8 mouse cellular contexts compared by ENCODE assay signal in genomic region chr6:47453522-47454130, GRCm38 (mm10). TPM values are rescaled to one million over a fixed set of nuclear protein-coding genes. Genes with fewer than 3 reads are reported as not detected.
DNase-seq lines count a peak whose midpoint lies in the region; ATAC-seq and TF ChIP-seq lines count a peak whose summit lies in the region.

No protein-coding gene starts in this region.

- peak; percentile 70 for ATAC-seq in midbrain, embryonic 16.5 days
- ATAC-seq in stomach, embryonic 16.5 days (ENCODE audit: insufficient read depth, low FRiP score), result peak; percentile 65

- H3K4me1 ChIP-seq in E14TG2a.4 (replicated peaks; ENCODE audit: low read depth, low read length), result peaks cover 30% of the 10 kb centered on the region
- peaks cover 20% of the 10 kb centered on the region for H3K4me1 ChIP-seq in embryonic facial prominence, embryonic 10.5 days
- peaks cover 13% of the 10 kb centered on the region for H3K4me1 ChIP-seq in limb, embryonic 10.5 days
- peaks cover 29% of the 10 kb centered on the region for H3K4me1 ChIP-seq in midbrain, embryonic 16.5 days (ENCODE audit: control insufficient read depth, insufficient read depth, low read length)
- peaks cover 21% of the 10 kb centered on the region; the same call in 1 of the 2 replicates for H3K4me1 ChIP-seq in stomach, embryonic 16.5 days (ENCODE audit: control insufficient read depth, insufficient read depth, low read length)

- H3K9ac ChIP-seq in midbrain, embryonic 16.5 days (ENCODE audit: low read depth, low read length), result peak overlapping the region; percentile 100
- H3K9ac ChIP-seq in stomach, embryonic 16.5 days (ENCODE audit: low read length), result peak overlapping the region; percentile 100

- H3K4me3 ChIP-seq in gastrocnemius, adult 2 months, result peak overlapping the region; percentile 94
- peak overlapping the region; percentile 95 for H3K4me3 ChIP-seq in E14TG2a.4 (replicated peaks; ENCODE audit: low read length)
- peak overlapping the region; percentile 74 for H3K4me3 ChIP-seq in embryonic facial prominence, embryonic 10.5 days
- H3K4me3 ChIP-seq in limb, embryonic 10.5 days, result peak overlapping the region; percentile 91
- H3K4me3 ChIP-seq in midbrain, embryonic 16.5 days (ENCODE audit: low read depth, low read length), result peak overlapping the region; percentile 98
- H3K4me3 ChIP-seq in stomach, embryonic 16.5 days (replicated peaks; ENCODE audit: low read length), result peak overlapping the region; percentile 99

- no peak for DNase-seq in gastrocnemius, adult 2 months
- DNase-seq in gastrocnemius, postnatal 25 days, result no peak
- peak; percentile 87 for DNase-seq in embryonic facial prominence, embryonic 10.5 days (ENCODE audit: low spot score)
- DNase-seq in heart, postnatal 4 days, result peak; percentile 70
- peak; percentile 87 for DNase-seq in limb, embryonic 10.5 days (ENCODE audit: low spot score)

- no peak for TF ChIP-seq CTCF in gastrocnemius, adult 2 months (IDR thresholded peaks at IDR 0.05)
- no peak for TF ChIP-seq CTCF in E14TG2a.4 (conservative IDR thresholded peaks at IDR 0.05; ENCODE audit: low read length)

- no peaks in the 10 kb centered on the region for H3K36me3 ChIP-seq in E14TG2a.4 (ENCODE audit: insufficient read depth, low read length)
- peaks cover 9% of the 10 kb centered on the region; the same call in 1 of the 2 replicates for H3K36me3 ChIP-seq in embryonic facial prominence, embryonic 10.5 days (replicated peaks)
- H3K36me3 ChIP-seq in limb, embryonic 10.5 days, result no peaks in the 10 kb centered on the region
- no peaks in the 10 kb centered on the region for H3K36me3 ChIP-seq in midbrain, embryonic 16.5 days (ENCODE audit: control insufficient read depth, insufficient read depth, low read length)
- no peaks in the 10 kb centered on the region for H3K36me3 ChIP-seq in stomach, embryonic 16.5 days (ENCODE audit: control insufficient read depth, insufficient read depth, low read length)

- WGBS in embryonic facial prominence, embryonic 10.5 days, result under 1% methylated on average over 42 of the region's 42 CpGs
- WGBS in limb, embryonic 10.5 days, result under 1% methylated on average over 42 of the region's 42 CpGs
- WGBS in midbrain, embryonic 16.5 days, result under 1% methylated on average over 41 of the region's 42 CpGs
- WGBS in stomach, embryonic 16.5 days, result 0% methylated on average over 42 of the region's 42 CpGs

- H3K4me2 ChIP-seq in midbrain, embryonic 16.5 days (ENCODE audit: low read length), result peak overlapping the region; percentile 81
- peak overlapping the region; percentile 73 for H3K4me2 ChIP-seq in stomach, embryonic 16.5 days (ENCODE audit: low read depth, low read length)

- H3K9me3 ChIP-seq in E14TG2a.4 (ENCODE audit: low read length), result no peaks in the 10 kb centered on the region
- H3K9me3 ChIP-seq in embryonic facial prominence, embryonic 10.5 days, result no peaks in the 10 kb centered on the region
- H3K9me3 ChIP-seq in limb, embryonic 10.5 days (replicated peaks), result no peaks in the 10 kb centered on the region
- no peaks in the 10 kb centered on the region for H3K9me3 ChIP-seq in midbrain, embryonic 16.5 days (replicated peaks; ENCODE audit: control insufficient read depth, low read length, poor library complexity, severe bottlenecking)
- no peaks in the 10 kb centered on the region for H3K9me3 ChIP-seq in stomach, embryonic 16.5 days (replicated peaks; ENCODE audit: control insufficient read depth, low read length)

- H3K27ac ChIP-seq in gastrocnemius, adult 2 months, result peak overlapping the region; percentile 99
- peak overlapping the region; percentile 98 for H3K27ac ChIP-seq in embryonic facial prominence, embryonic 10.5 days (replicated peaks)
- H3K27ac ChIP-seq in limb, embryonic 10.5 days, result peak overlapping the region; percentile 99
- peak overlapping the region; percentile 97 for H3K27ac ChIP-seq in midbrain, embryonic 16.5 days (ENCODE audit: low read length)
- H3K27ac ChIP-seq in stomach, embryonic 16.5 days (ENCODE audit: low read length), result peak overlapping the region; percentile 95

- intact Hi-C loops in gastrocnemius, adult 2 months (cut with DNase I), result loop anchor here (2.0 to 5.0 kb wide), 2 partner anchors 91 to 141 kb away; partner anchors contain the start of gene Ezh2

- H3K27me3 ChIP-seq in E14TG2a.4 (ENCODE audit: insufficient read depth, low read length), result no peaks in the 10 kb centered on the region
- no peaks in the 10 kb centered on the region for H3K27me3 ChIP-seq in embryonic facial prominence, embryonic 10.5 days (replicated peaks; ENCODE audit: low read depth, poor library complexity, severe bottlenecking)
- no peaks in the 10 kb centered on the region for H3K27me3 ChIP-seq in limb, embryonic 10.5 days (ENCODE audit: low read depth, poor library complexity, severe bottlenecking)
- no peaks in the 10 kb centered on the region for H3K27me3 ChIP-seq in midbrain, embryonic 16.5 days (ENCODE audit: control insufficient read depth, insufficient read depth, low read depth, low read length)
- no peaks in the 10 kb centered on the region for H3K27me3 ChIP-seq in stomach, embryonic 16.5 days (ENCODE audit: control insufficient read depth, insufficient read depth, low read length)

RNA-seq across cellular contexts. Expression of gene Cul1, which starts 0.4 kb away (rescaled TPM):
- 10 to 100 TPM; 70.4 to 70.9 TPM for total RNA-seq in gastrocnemius, adult 2 months (2021)
- total RNA-seq in gastrocnemius, postnatal 25 days (2021), result 10 to 100 TPM; 57.2 to 57.4 TPM
- 185 and 187 TPM in 2 replicates for polyA plus RNA-seq in embryonic facial prominence, embryonic 10.5 days (2016; fragmentation: Nextera tagmentation; extraction: Ambion mirVana)
- 10 to 100 TPM; 89.4 to 94.8 TPM for total RNA-seq in heart, postnatal 4 days (2021)
- polyA plus RNA-seq in limb, embryonic 10.5 days (2016; fragmentation: Nextera tagmentation; extraction: Ambion mirVana), result 161 and 166 TPM in 2 replicates
- 129 and 130 TPM in 2 replicates for polyA plus RNA-seq in midbrain, embryonic 16.5 days (2015; fragmentation: Nextera tagmentation; extraction: Ambion mirVana)
- 109 and 113 TPM in 2 replicates for polyA plus RNA-seq in stomach, embryonic 16.5 days (2015; fragmentation: Nextera tagmentation; extraction: Ambion mirVana)

Comparison
In these comparisons a context has a peak if more than half of its experiments do, and no peak if none do; other contexts are left out.
1. DNase-seq: peak in embryonic facial prominence, embryonic 10.5 days (single experiment), heart, postnatal 4 days (single experiment) and limb, embryonic 10.5 days (single experiment); none in gastrocnemius, adult 2 months (single experiment) and gastrocnemius, postnatal 25 days (single experiment).
2. Peak in every context shown above with its lines, with median percentiles within 50 percentile points of each other: H3K27ac ChIP-seq and H3K4me3 ChIP-seq.